Comparison of ENCODE assay signal across 9 mouse cellular contexts in genomic region chr2:25496462-25496861, GRCm38 (mm10). TPM values are rescaled to one million over a fixed set of nuclear protein-coding genes. Genes with fewer than 3 reads are reported as not detected.
DNase-seq lines count a peak whose midpoint lies in the region; ATAC-seq lines count a peak whose summit lies in the region.
"Had no signal": no experiment of that assay in that cellular context is flagged by ENCODE, and none has a peak within 500 bp of the region (broad histone marks: within the 10 kb centered on the region; RNA-seq: fewer than 3 reads in every experiment).

No protein-coding gene starts in this region.

- ATAC-seq in liver, embryonic 12.5 days = no peak

- H3K9ac ChIP-seq in liver, embryonic 12.5 days = no peak overlapping the region

- H3K4me1 ChIP-seq in liver, embryonic 12.5 days = peaks cover 29% of the 10 kb centered on the region

- no peaks in the 10 kb centered on the region for H3K36me3 ChIP-seq in liver, embryonic 12.5 days

- no peaks in the 10 kb centered on the region for H3K9me3 ChIP-seq in liver, embryonic 12.5 days (replicated peaks)

- DNase-seq in adrenal gland, adult 2 months = peak; percentile 31
- no peak for DNase-seq in adrenal gland, postnatal 14 days
- peak; percentile 28 for DNase-seq in liver
- peak; percentile 92 for DNase-seq in brain, adult 2 months (ENCODE audit: low read depth, low spot score)
- DNase-seq in lung, postnatal 10 days = peak; percentile 41
- DNase-seq in urinary bladder, postnatal 4 days (ENCODE audit: low spot score in 2 of 2) = no peak
- no peak for DNase-seq in urinary bladder, postnatal 10 days (ENCODE audit: low spot score)

- WGBS in liver, embryonic 12.5 days (ENCODE audit: insufficient replicate concordance) = 43% methylated on average over 4 of the region's 4 CpGs

- no peak overlapping the region for H3K27ac ChIP-seq in liver, embryonic 12.5 days

- H3K4me3 ChIP-seq in liver, embryonic 12.5 days = no peak overlapping the region

- H3K27me3 ChIP-seq in liver, embryonic 12.5 days (replicated peaks) = 0 out of 2 replicates have a peak, but pooled peaks cover 8% of the 10 kb centered on the region

- H3K4me2 ChIP-seq in liver, embryonic 12.5 days = no peak overlapping the region

RNA-seq across cellular contexts. Expression of gene Lcn12, which starts 2.8 kb away (rescaled TPM):
- not detected for total RNA-seq in adrenal gland, adult 2 months (2021)
- not detected in 2 replicates for polyA plus RNA-seq in adrenal gland, adult 2 months (2012; rRNA removed)
- total RNA-seq in adrenal gland, postnatal 14 days (2021) = not detected in 2 replicates
- polyA plus RNA-seq in liver, embryonic 12.5 days (2016; fragmentation: Nextera tagmentation; extraction: Ambion mirVana) = not detected in 2 replicates
- polyA plus RNA-seq: large intestine, adult 2 months had no signal

RNA-seq across cellular contexts. Expression of gene Fbxw5, which starts 4.1 kb away (rescaled TPM):
- total RNA-seq in adrenal gland, adult 2 months (2021) = 10 to 100 TPM; 83.9 to 89.5 TPM
- 34.4 and 64.3 TPM in 2 replicates for polyA plus RNA-seq in adrenal gland, adult 2 months (2012; rRNA removed)
- total RNA-seq in adrenal gland, postnatal 14 days (2021) = 79.3 and 81.4 TPM in 2 replicates
- 39.9 and 42.7 TPM in 2 replicates for polyA plus RNA-seq in liver, embryonic 12.5 days (2016; fragmentation: Nextera tagmentation; extraction: Ambion mirVana)

RNA-seq across cellular contexts. Expression of gene C8g, which starts 5.1 kb away (rescaled TPM):
- total RNA-seq in adrenal gland, adult 2 months (2021) = 1 to 10 TPM; 1.5 to 2.0 TPM
- polyA plus RNA-seq in adrenal gland, adult 2 months (2012; rRNA removed) = 2.7 and 3.0 TPM in 2 replicates
- 4.4 and 36.5 TPM in 2 replicates for total RNA-seq in adrenal gland, postnatal 14 days (2021)
- 17.4 and 18.8 TPM in 2 replicates for polyA plus RNA-seq in liver, embryonic 12.5 days (2016; fragmentation: Nextera tagmentation; extraction: Ambion mirVana)

RNA-seq across cellular contexts. Expression of gene Ptgds, which starts 26.6 kb away (rescaled TPM):
- total RNA-seq in adrenal gland, adult 2 months (2021) = 1 to 10 TPM; 2.5 to 2.7 TPM
- 4.9 and 5.6 TPM in 2 replicates for polyA plus RNA-seq in adrenal gland, adult 2 months (2012; rRNA removed)
- total RNA-seq in adrenal gland, postnatal 14 days (2021) = 8.7 and 9.9 TPM in 2 replicates
- polyA plus RNA-seq in liver, embryonic 12.5 days (2016; fragmentation: Nextera tagmentation; extraction: Ambion mirVana) = 0.20 and 0.22 TPM in 2 replicates

RNA-seq across cellular contexts. Expression of gene Paxx, which starts 35.6 kb away (rescaled TPM):
- 10 to 100 TPM; 33.3 to 35.2 TPM for total RNA-seq in adrenal gland, adult 2 months (2021)
- polyA plus RNA-seq in adrenal gland, adult 2 months (2012; rRNA removed) = 85.9 and 124 TPM in 2 replicates
- 36.2 and 42.6 TPM in 2 replicates for total RNA-seq in adrenal gland, postnatal 14 days (2021)
- polyA plus RNA-seq in liver, embryonic 12.5 days (2016; fragmentation: Nextera tagmentation; extraction: Ambion mirVana) = 9.1 and 11.4 TPM in 2 replicates

Comparison
In these comparisons a context has a peak if more than half of its experiments do, and no peak if none do; other contexts are left out.
1. DNase-seq: peak in adrenal gland, adult 2 months (single experiment), liver (single experiment), brain, adult 2 months (single experiment) and lung, postnatal 10 days (single experiment); none in adrenal gland, postnatal 14 days (single experiment), urinary bladder, postnatal 4 days (0 of 2) and urinary bladder, postnatal 10 days (single experiment).